Mouse (Mus musculus) stomach, postnatal 0 days (tissue): Measurements from ENCODE around the gene Gm10770. TPM values are rescaled to one million over a fixed set of nuclear protein-coding genes. Genes with fewer than 3 reads are reported as not detected.
"Not testable (repeated sequence)": the region's sequence is repeated elsewhere in the genome, so short reads cannot be mapped to it uniquely, and the experiment has no call there.

Experiments used
- ATAC-seq: fragments of 200-750 bp; cut with Nextera tagmentation; 2 replicates; pipeline ENCODE4 v1.8.0; 2017; ENCODE audit not compliant: low FRiP score, low TSS enrichment
- DNase-seq: peaks from one replicate; pipeline ENCODE4 v3.0.0-alpha.2; 2016; ENCODE audit warnings: low spot score
- H3K27ac ChIP-seq: fragments of 300-500 bp; sonication (generic); replicated peaks from 2 replicates; pipeline ENCODE4 v1.5.1; 2014; ENCODE audit warnings: mild to moderate bottlenecking, control low read depth
- H3K27me3 ChIP-seq: fragments of 300-500 bp; sonication (generic); 2 replicates; pipeline ENCODE4 v1.6.1; 2014; ENCODE audit warnings: low read length; ENCODE audit not compliant: control insufficient read depth, insufficient read depth
- H3K36me3 ChIP-seq: fragments of 300-500 bp; sonication (generic); 2 replicates; pipeline ENCODE4 v1.6.1; 2014; ENCODE audit warnings: low read length, mixed read lengths; ENCODE audit not compliant: control insufficient read depth, insufficient read depth
- H3K4me1 ChIP-seq: fragments of 300-500 bp; sonication (generic); replicated peaks from 2 replicates; pipeline ENCODE4 v1.6.1; 2014; ENCODE audit warnings: antibody characterized with exemption; ENCODE audit not compliant: control insufficient read depth, insufficient read depth
- H3K4me2 ChIP-seq: fragments of 300-500 bp; sonication (generic); replicated peaks from 2 replicates; pipeline ENCODE4 v1.6.1; 2014; ENCODE audit warnings: low read depth, mild to moderate bottlenecking, control low read depth, moderate library complexity
- H3K4me3 ChIP-seq: fragments of 300-500 bp; sonication (generic); 2 replicates; pipeline ENCODE4 v1.5.1; 2014; ENCODE audit warnings: low read depth, low read length, control low read depth
- H3K9ac ChIP-seq: fragments of 300-500 bp; sonication (generic); 2 replicates; pipeline ENCODE4 v1.6.1; 2014; ENCODE audit warnings: mild to moderate bottlenecking, low read length, control low read depth, mixed read lengths
- H3K9me3 ChIP-seq: fragments of 300-500 bp; sonication (generic); 2 replicates; pipeline ENCODE4 v1.6.1; 2016; ENCODE audit warnings: low read length; ENCODE audit not compliant: control insufficient read depth
- CTCF ChIP-seq: IDR thresholded peaks from 2 replicates; pipeline ENCODE4 v1.5.1; 2016; ENCODE audit warnings: antibody characterized with exemption, low read depth, mild to moderate bottlenecking, moderate library complexity
- EP300 ChIP-seq: optimal IDR thresholded peaks from 2 replicates; pipeline ENCODE3; 2016; ENCODE audit warnings: antibody characterized with exemption
- WGBS: fragments of 180-500 bp; shearing (Covaris S2); extraction: QIAGEN DNeasy Blood & Tissue Kit; methylation state at CpG from one replicate; pipeline ENCODE4 v1.1.7; 2014; 5-methylcytosine and 5-hydroxymethylcytosine counted together
- polyA plus RNA-seq: library from polyadenylated mRNA; unstranded; fragments of >200 nt; fragmentation: Nextera tagmentation; extraction: Ambion mirVana; gene quantifications from 2 replicates; pipeline ENCODE4 v1.2.1, GENCODE M21; 2015

Gene Gm10770
- polyA plus RNA-seq, 1 experiment from 2014 or later, result not detected

- H3K9me3 ChIP-seq, result no peaks in the 10 kb centered on the region
- ATAC-seq (no peak), DNase-seq (no peak)
- TF ChIP-seq EP300 (no peak), CTCF (no peak)
- H3K27me3 ChIP-seq, result no peaks in the 10 kb centered on the region
- H3K4me1 ChIP-seq, result no peaks in the 10 kb centered on the region
- no peak overlapping the region for H3K4me2 ChIP-seq
- no peak overlapping the region for H3K27ac ChIP-seq
- H3K4me3 ChIP-seq, result no peak overlapping the region
- no peaks in the 10 kb centered on the region for H3K36me3 ChIP-seq
- H3K9ac ChIP-seq, result no peak overlapping the region
These were observed 5.6 kb downstream of the Gm10770 start for GRCm38 (mm10) chr2:150173833-150174232.

- Histone ChIP-seq H3K9ac (no peak overlapping the region), H3K4me2 (no peak overlapping the region), H3K27me3 (no peaks in the 10 kb centered on the region), H3K4me3 (no peak overlapping the region), H3K9me3 (no peaks in the 10 kb centered on the region), H3K4me1 (no peaks in the 10 kb centered on the region), H3K36me3 (no peaks in the 10 kb centered on the region), H3K27ac (no peak overlapping the region)
- DNase-seq (no peak), ATAC-seq (no peak)
- TF ChIP-seq CTCF (no peak), EP300 (no peak)
These were observed 12.8 kb downstream of the Gm10770 start for GRCm38 (mm10) chr2:150166703-150167102.

DNA sequence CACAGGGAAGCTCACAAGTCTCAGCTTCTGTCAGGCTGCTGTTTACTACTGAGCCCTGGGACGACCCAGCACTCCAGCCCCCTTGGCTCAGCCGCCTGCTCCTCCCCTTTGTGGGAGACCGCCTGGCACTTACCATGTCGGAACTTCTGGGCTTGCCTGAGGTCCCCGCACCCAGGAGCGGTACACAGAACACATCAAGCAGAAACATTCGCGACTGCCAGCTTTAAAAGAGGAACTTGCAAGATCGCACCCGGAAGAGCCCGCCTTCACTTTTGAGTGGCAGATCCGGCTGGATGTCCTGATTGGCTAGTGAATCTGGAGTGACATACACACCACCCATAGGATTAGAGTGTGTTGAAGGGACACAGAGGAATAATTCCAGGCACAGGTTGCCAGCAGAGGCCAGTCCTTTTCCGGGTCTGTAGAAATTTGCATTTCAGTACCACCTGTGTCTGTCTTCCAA lies 43.0 kb downstream of the Gm10770 start, which contains the start of gene Zfp120:
Gene Zfp120 (minus strand): TSS at position 274 of the 463 bp plus-strand sequence.
- Histone ChIP-seq H3K27ac (peak within 1 kb of the TSS; percentile 69), H3K27me3 (no peaks in the 10 kb centered on the region), H3K4me1 (no peaks in the 10 kb centered on the region), H3K9ac (peak within 1 kb of the TSS; percentile 82), H3K36me3 (no peaks in the 10 kb centered on the region; the same call in 1 of the 2 replicates), H3K9me3 (no peaks in the 10 kb centered on the region; the same call in 1 of the 2 replicates), H3K4me3 (peak within 1 kb of the TSS; percentile 64), H3K4me2 (peak within 1 kb of the TSS; percentile 63)
- ATAC-seq (peak; percentile 100), DNase-seq (peak; percentile 84)
- 0% methylated on average over 13 of the region's 13 CpGs for WGBS
- peak; percentile 16; the same call in 1 of the 2 replicates for TF ChIP-seq CTCF
- no peak for TF ChIP-seq EP300

- Histone ChIP-seq H3K9me3 (no peaks in the 10 kb centered on the region; the same call in 1 of the 2 replicates), H3K27ac (no peak overlapping the region), H3K4me3 (no peak overlapping the region)
These were observed 46.7 kb downstream of the Gm10770 start for GRCm38 (mm10) chr2:150132773-150133172.

GRCm38 (mm10) chr2:150132002-150132401 lies 47.5 kb downstream of the Gm10770 start:
- H3K4me3 ChIP-seq, H3K9me3 ChIP-seq, H3K27me3 ChIP-seq, DNase-seq, H3K4me2 ChIP-seq, H3K27ac ChIP-seq, ATAC-seq, H3K4me1 ChIP-seq, H3K36me3 ChIP-seq, H3K9ac ChIP-seq: not testable (repeated sequence)
- 68% methylated on average over 1 of the region's 1 CpGs for WGBS

More at GRCm38 (mm10) chr2:150132773-150133172, 46.7 kb downstream of the Gm10770 start:
- DNase-seq, result no peak
- Histone ChIP-seq H3K4me1 (no peaks in the 10 kb centered on the region), H3K9ac (no peak overlapping the region), H3K36me3 (no peaks in the 10 kb centered on the region; the same call in none of the 2 replicates), H3K4me2 (no peak overlapping the region), H3K27me3 (no peaks in the 10 kb centered on the region)
- no peak for TF ChIP-seq EP300
- TF ChIP-seq CTCF, result no peak
- WGBS, result 61% methylated on average over 2 of the region's 2 CpGs
- no peak for ATAC-seq

Other genes with a start within 250 kb of the Gm10770 start
- gene Zfp120, start 43.0 kb downstream of the Gm10770 start, polyA plus RNA-seq, result 5.9 and 6.4 TPM in 2 replicates
- gene Gm14139, start 2.1 kb upstream of the Gm10770 start, polyA plus RNA-seq, result 0.05 TPM in 1 of 2 replicates, not detected in the other
- 2.4 and 2.7 TPM in 2 replicates for gene Zfp937, start 38.4 kb upstream of the Gm10770 start, polyA plus RNA-seq
- gene Gm21994, start 75.9 kb upstream of the Gm10770 start, polyA plus RNA-seq, result 2.1 and 2.2 TPM in 2 replicates
- gene Gm14124, start 77.8 kb upstream of the Gm10770 start, polyA plus RNA-seq, result 0.02 TPM in 1 of 2 replicates, not detected in the other
- 1.6 and 2.5 TPM in 2 replicates for gene Gm10130, start 144.0 kb upstream of the Gm10770 start, polyA plus RNA-seq
- gene 3300002I08Rik, start 183.1 kb upstream of the Gm10770 start, polyA plus RNA-seq, result 2.4 and 2.5 TPM in 2 replicates